Mouse (Mus musculus): Measurements from ENCODE around the gene Hnf4a.

The Hnf4a gene

GRCm38 (mm10) chr2:163490656-163491055 lies 16.0 kb upstream of the Hnf4a start:
- DNase-seq (ENCODE audit: low spot score), result no peak

DNA sequence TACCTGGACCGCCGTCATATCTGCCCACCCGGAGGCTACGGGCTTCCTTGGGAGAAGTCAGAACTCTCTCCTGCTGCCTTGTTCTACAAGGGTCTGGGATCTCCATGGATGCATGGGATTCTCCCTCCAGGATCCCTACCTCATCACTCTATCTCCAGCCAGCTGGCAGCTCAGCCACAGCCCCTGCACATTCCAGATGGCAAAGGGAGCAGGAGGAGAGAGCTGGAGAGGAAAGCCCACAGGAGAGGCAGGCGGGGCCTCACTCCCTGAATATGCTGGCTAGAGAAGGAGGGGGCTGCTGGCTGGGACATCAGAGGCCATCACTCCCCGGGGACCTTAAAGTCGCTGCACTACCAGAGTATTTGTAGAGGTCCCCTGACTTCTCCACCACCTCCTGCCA lies 15.3 kb upstream of the Hnf4a start:
- no peak for DNase-seq (ENCODE audit: low spot score)

DNA sequence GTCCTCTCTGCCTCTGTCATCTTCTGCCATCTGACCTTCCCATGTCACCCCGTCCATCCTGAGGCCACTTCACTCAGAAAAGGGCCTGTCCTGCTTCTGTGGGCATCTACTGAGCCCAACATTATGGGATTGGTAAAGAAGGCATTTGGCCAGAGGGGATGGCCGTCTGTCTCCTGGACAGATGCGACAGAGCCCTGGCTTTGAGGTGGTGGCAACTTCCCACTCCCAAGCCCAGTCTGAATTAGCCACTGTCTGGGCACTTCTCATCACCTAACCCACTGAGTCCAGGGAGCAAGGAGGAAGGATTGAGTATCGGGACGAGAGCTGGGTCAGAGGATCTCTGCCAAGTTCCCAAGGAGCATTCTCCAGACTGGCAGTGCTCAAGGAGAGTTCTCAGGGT lies 14.6 kb upstream of the Hnf4a start, which contains the start of gene R3hdml:
TSS of gene R3hdml (plus strand) at position 301 of the 400 bp plus-strand sequence.
- DNase-seq (ENCODE audit: low spot score), result no peak

DNA sequence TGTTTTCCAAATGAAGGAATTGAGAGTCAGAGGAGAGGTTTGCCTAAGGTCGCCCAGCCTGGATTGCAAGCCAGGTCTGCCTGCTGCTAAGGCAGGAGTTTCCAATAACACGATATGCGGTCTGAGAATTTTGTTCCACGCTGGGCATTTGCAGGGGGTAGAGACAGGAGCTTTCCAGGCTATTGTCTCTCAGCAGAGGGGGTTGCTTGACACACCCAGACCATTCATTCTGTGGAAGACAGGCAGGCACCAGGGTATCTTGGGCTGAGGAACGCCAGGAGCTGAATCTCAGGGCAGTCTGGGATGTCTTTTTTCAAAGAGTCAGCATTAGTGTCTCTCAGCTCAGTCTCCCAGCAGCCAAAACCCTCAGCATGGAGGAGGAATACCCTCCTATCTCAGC lies 13.6 kb upstream of the Hnf4a start:
- no peak for DNase-seq (ENCODE audit: low spot score)

GRCm38 (mm10) chr2:163493976-163494375 lies 12.6 kb upstream of the Hnf4a start:
- DNase-seq (ENCODE audit: low spot score), result no peak

- no peak for DNase-seq (ENCODE audit: low spot score)
Observed at GRCm38 (mm10) chr2:163494456-163494855, 12.2 kb upstream of the Hnf4a start.

GRCm38 (mm10) chr2:163502219-163502618 lies 4.4 kb upstream of the Hnf4a start:
- DNase-seq (ENCODE audit: low spot score), result no peak

DNA sequence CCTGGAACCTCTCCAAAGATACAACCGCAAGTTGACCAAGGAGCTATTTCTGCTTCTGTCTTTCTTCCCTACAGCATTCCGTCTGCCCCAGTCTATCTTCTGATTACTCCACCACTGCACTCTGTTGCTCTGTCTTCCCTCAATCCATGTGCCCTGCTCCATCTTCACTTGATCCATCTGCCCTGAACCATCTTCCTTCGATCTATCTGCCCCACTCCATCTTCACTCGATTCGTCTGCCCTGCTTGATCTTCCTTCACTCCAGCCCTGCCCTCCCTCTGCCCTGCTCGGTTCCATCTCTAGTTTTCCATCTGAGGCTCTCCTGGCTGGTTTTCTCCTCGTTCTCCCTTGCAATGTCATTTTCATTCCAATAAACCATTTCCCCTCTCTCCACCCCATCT lies 3.4 kb upstream of the Hnf4a start:
- DNase-seq (ENCODE audit: low spot score), result no peak

- no peak for DNase-seq (ENCODE audit: low spot score)
Observed at GRCm38 (mm10) chr2:163525761-163526243, 19.2 kb downstream of the Hnf4a start.

DNA sequence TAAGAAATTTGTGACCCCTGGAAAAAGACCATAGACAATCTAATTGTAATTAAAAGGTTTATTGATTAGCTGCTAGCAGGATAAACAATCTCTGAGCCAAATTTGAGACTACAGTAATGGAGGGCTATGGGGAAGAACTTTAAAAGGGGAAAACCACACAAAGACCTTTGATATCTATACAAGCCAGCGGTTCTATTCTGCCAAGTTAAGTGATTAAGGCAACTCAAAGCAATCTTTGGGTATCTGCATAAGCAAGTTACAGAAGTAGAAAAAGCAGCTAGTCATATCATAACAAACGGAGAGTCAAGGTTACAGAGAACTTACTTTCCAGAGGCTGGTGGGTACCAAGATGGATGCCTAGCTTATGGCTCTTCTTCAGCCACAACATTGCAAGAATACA lies 20.9 kb downstream of the Hnf4a start:
- no peak for DNase-seq (ENCODE audit: low spot score)

DNA sequence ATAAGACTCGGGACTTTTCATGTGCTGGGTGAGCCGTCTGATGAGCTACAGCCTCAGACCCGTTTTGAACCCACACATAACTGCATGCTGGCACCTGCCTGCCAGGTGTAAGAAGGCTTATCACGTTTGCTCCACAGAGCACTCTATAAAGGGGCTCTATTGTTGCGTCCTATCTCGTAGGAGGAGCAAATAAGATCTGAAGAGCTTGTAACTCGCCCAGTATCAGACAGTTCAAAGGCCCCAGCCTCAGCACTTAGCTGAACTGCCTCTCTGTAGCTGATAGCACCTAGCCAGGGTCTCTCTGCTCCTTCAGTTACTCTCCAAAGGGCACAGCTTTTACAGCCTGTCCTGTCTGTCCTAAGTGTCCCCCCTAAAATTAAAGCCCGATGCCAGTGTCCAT lies 23.8 kb downstream of the Hnf4a start:
- DNase-seq (ENCODE audit: low spot score), result no peak

DNA sequence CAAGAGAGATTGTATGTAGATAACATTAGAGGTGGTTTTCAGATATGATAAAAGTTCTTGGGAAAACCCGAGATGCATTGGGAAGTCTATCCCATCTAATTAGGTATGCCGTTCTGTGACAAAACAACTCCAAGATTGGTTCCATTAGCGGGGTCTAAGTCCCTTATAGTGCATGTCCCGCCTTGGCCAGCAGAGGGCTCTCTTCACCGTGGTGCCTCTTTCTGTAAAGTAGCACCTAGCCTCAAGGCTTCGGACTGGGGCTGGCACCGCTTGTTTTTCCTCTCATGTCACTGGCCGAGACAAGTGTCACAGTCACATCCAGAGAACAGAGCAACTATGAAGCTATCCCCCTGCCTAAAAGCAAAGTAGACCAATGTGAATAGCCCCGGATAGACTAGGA lies 25.3 kb downstream of the Hnf4a start:
- peak; percentile 79 for DNase-seq (ENCODE audit: low spot score)

DNA sequence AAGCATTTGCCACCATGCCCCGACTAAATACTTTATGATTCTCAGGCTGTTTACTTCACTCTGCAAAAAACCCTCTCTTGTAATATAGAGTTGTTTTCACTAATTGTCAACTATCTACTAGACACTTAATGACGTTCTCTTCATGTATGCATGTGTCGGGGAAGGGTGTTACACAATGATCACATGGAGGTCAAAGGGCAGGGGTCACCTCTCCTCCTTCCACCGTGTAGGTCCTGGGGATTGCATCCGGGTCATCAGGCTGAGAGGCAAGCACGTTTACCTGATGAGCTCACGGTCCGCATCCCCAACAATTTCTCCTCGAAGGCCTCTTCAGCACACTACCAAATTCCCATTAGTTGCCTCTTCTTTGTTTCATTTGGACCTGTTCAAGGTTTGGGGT lies 26.6 kb downstream of the Hnf4a start:
- no peak for DNase-seq (ENCODE audit: low spot score)

GRCm38 (mm10) chr2:163534958-163535524 lies 28.4 kb downstream of the Hnf4a start:
- DNase-seq (ENCODE audit: low spot score), result peak; percentile 84

DNA sequence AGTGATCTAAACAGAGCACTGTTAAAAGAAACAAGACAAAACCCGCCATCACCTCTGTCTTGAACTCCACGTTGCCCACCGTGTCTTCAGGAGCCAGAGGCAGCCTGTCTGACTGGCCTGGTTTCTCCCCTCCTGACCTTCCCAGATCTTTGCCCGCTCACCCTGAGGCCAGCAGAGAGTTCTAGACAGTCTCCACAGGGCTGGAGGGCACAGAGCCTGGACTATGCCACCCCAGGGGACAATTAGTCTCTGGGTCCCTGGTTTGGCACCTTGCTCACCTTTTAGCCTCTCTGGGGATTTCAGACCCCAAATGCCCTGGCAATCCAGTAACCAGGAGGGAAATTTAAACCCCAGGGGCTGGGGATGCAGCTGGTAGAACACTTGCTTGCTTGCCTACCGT lies 30.8 kb downstream of the Hnf4a start:
- DNase-seq (ENCODE audit: low spot score), result no peak

GRCm38 (mm10) chr2:163538410-163538809 lies 31.8 kb downstream of the Hnf4a start:
- DNase-seq (ENCODE audit: low spot score), result no peak

DNA sequence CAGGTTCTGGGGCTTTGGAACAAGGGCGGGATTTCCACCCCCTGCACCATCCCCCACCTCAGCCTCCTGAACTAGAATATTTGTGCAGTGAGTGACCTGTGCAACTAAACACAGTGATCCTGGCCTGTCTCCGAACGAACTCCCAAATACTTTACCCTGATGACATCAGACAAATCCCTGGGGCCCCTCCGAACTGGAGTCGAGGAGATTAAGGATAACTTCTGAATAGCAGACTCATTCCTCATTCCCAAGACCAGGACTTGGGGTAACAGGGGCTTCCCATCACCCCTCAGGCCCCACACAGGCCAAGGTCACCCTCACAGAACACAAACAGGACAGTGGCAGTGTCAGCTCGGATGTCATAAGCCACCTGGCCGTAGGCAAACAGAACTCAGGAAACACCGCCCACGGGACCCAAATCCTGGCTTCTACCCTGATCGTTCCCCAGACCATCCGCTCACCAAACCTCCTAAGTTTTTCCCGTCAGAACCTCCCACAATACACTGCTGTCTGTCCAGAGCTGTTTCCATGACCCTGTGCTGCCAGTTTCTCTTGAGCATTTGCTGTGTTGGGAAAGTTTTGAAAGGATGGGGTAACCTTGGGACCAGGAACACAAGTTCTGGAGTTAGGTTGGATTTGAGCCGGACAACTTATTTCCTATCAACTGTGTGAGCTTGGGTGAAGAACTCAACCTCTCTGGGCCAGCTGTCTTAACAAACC lies 32.9 kb downstream of the Hnf4a start:
- DNase-seq (ENCODE audit: low spot score), result no peak

GRCm38 (mm10) chr2:163540231-163541117 lies 33.9 kb downstream of the Hnf4a start:
- DNase-seq (ENCODE audit: low spot score), result no peak

DNA sequence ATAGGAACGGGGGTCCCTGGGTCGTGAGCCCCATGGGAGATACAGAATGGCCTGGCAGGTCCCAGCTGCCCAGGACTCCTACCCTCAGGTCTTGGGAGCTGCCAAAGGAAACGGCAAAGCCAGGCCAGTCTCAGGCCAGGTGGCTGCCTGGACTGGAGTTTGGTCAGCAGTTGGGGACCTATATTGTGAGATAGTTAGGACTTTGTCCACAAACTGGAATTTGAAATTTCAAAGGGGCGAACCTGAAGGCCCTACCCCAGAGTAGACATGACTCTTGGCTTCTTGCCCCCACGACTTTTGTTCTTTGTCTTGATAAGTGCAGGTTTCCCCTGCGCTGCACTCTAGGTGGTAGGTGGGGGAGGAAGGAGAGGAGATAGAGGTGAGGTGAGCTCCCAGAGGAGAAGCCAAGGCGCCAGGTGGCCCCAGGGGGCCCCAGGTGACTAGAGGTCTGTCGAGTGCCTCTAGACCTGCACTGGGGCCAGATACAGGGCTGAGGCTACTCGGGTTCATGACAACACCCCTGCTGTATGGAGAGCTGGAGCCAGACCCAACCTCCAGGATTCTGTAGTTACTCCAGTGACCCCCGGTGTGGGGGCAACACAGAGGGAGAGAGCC lies 35.1 kb downstream of the Hnf4a start:
- DNase-seq (ENCODE audit: low spot score), result no peak

DNA sequence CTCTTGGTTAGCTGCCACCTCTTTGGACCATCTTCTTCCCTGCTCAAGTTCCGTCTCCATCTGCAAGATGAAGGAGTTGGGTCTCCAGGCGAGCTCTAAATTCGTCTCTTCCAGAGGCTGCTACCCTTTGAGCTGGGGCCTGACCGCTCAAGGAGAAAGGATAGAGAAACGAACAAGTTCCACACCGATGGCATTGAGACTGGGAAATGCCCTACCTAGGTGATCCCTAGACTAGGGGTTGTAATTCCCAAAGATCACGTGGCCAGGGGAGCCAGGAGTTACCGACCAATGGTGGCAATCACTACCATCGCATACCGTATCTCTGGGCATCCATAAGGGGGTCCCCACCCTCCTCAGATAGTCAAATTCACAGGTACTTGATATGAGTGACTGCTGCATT lies 36.1 kb downstream of the Hnf4a start:
- no peak for DNase-seq (ENCODE audit: low spot score)

DNA sequence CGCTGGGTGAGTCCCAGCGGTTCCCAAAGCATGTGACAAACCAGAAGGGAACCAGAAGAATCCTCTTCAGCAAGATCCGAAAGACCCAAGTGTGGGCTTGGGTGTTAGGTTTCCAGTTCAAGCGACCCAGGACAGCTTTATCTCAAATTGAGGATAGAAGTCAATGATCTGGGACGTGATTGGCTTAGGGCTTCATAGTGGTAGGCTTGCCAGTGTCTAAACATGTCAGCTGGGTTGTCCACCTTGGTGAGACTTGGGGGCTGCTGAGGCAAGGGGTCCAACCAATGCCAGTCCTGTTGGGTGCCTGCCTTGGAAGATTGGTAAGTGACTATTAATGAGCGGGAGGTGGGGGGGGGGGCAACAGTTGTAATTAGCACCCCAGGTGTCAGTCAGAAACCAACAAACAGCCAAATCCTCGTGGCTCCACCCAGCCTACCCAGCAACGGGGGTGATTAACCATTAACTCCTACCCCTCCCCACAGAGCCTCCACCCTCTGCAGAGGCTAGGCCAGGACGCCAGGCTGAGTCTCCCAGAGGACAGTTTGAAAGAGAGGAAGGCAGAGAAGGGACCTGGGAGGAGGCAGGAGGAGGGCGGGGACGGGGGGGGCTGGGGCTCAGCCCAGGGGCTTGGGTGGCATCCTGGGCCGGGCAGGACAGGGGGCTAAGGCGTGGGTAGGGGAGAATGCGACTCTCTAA lies 40.2 kb downstream of the Hnf4a start:
- no peak for DNase-seq (ENCODE audit: low spot score)

DNA sequence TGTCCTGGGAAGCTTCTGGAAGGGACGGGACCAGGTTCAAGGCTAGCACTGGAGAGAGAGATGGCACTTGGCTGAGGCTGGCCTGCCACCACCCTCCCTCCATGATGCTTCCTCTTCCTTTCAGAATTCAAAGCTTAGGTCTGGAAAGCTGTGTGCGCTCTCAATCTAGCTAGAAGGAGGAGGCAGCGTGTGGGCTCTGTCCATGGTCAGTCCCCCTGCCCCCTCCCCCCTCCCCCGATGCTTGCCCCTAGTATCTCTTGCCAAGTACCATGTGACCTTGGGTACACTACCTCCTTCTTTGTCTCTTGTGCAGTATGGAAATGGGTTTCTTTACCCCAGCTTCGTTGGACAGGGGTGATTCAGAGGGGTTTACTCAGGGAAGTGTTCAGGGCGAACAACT lies 42.2 kb downstream of the Hnf4a start:
- DNase-seq (ENCODE audit: low spot score), result no peak

Measured in testis, postnatal 14 days (tissue).